Mouse (Mus musculus): ENCODE data around the gene Hoxa9. TPM values are rescaled to one million over a fixed set of nuclear protein-coding genes. Genes with fewer than 3 reads are reported as not detected.

Hoxa9 gene
- total and polyA plus RNA-seq, 2 experiments, result 0.10 TPM; not detected in 1

GRCm38 (mm10) chr6:52239625-52240388 lies 8.9 kb upstream of the Hoxa9 start:
- H3K9ac ChIP-seq (ENCODE audit: low read depth, low read length), result no peak overlapping the region
- no peaks in the 10 kb centered on the region for H3K79me2 ChIP-seq (ENCODE audit: control insufficient read depth, insufficient read depth, low read length)
- H3K27ac ChIP-seq (replicated peaks; ENCODE audit: insufficient read depth, low read depth, low read length), result no peak overlapping the region
- H3K4me3 ChIP-seq (ENCODE audit: insufficient read depth, low read depth, low read length), result no peak overlapping the region
- no peak for DNase-seq (ENCODE audit: extremely low read depth, low read depth, low spot score)
- 8% methylated on average over 30 of the region's 30 CpGs for WGBS
- peaks cover 61% of the 10 kb centered on the region for H3K27me3 ChIP-seq (ENCODE audit: control insufficient read depth, insufficient read depth, low read length)
- H3K4me1 ChIP-seq (ENCODE audit: control insufficient read depth, insufficient read depth, low read length), result no peaks in the 10 kb centered on the region
- no peaks in the 10 kb centered on the region for H3K36me3 ChIP-seq (ENCODE audit: control insufficient read depth, insufficient read depth, low read length)
- TF ChIP-seq CTCF (IDR thresholded peaks at IDR 0.05; ENCODE audit: low read depth, low read length), result no peak
- no peak for TF ChIP-seq POLR2A (IDR thresholded peaks at IDR 0.05; ENCODE audit: extremely low read depth, insufficient read depth, low read length)

GRCm38 (mm10) chr6:52238976-52239375 lies 8.1 kb upstream of the Hoxa9 start:
- WGBS, result 13% methylated on average over 7 of the region's 7 CpGs
- TF ChIP-seq POLR2A (IDR thresholded peaks at IDR 0.05; ENCODE audit: extremely low read depth, insufficient read depth, low read length) (no peak), CTCF (IDR thresholded peaks at IDR 0.05; ENCODE audit: low read depth, low read length) (no peak)
- Histone ChIP-seq H3K36me3 (ENCODE audit: control insufficient read depth, insufficient read depth, low read length) (no peaks in the 10 kb centered on the region), H3K27ac (replicated peaks; ENCODE audit: insufficient read depth, low read depth, low read length) (no peak overlapping the region), H3K27me3 (ENCODE audit: control insufficient read depth, insufficient read depth, low read length) (peaks cover 65% of the 10 kb centered on the region), H3K79me2 (ENCODE audit: control insufficient read depth, insufficient read depth, low read length) (no peaks in the 10 kb centered on the region), H3K9ac (ENCODE audit: low read depth, low read length) (no peak overlapping the region), H3K4me3 (ENCODE audit: insufficient read depth, low read depth, low read length) (no peak overlapping the region), H3K4me1 (ENCODE audit: control insufficient read depth, insufficient read depth, low read length) (no peaks in the 10 kb centered on the region)
- no peak for DNase-seq (ENCODE audit: extremely low read depth, low read depth, low spot score)

GRCm38 (mm10) chr6:52238155-52238545 lies 7.3 kb upstream of the Hoxa9 start:
- Histone ChIP-seq H3K79me2 (ENCODE audit: control insufficient read depth, insufficient read depth, low read length) (no peaks in the 10 kb centered on the region), H3K9ac (ENCODE audit: low read depth, low read length) (no peak overlapping the region), H3K27me3 (ENCODE audit: control insufficient read depth, insufficient read depth, low read length) (peaks cover 66% of the 10 kb centered on the region), H3K4me3 (ENCODE audit: insufficient read depth, low read depth, low read length) (no peak overlapping the region), H3K4me1 (ENCODE audit: control insufficient read depth, insufficient read depth, low read length) (no peaks in the 10 kb centered on the region), H3K27ac (replicated peaks; ENCODE audit: insufficient read depth, low read depth, low read length) (no peak overlapping the region), H3K36me3 (ENCODE audit: control insufficient read depth, insufficient read depth, low read length) (no peaks in the 10 kb centered on the region)
- no peak for TF ChIP-seq CTCF (IDR thresholded peaks at IDR 0.05; ENCODE audit: low read depth, low read length)
- no peak for TF ChIP-seq POLR2A (IDR thresholded peaks at IDR 0.05; ENCODE audit: extremely low read depth, insufficient read depth, low read length)
- no peak for DNase-seq (ENCODE audit: extremely low read depth, low read depth, low spot score)
- WGBS, result 8% methylated on average over 7 of the region's 7 CpGs

- TF ChIP-seq CTCF (IDR thresholded peaks at IDR 0.05; ENCODE audit: low read depth, low read length), result no peak
- WGBS, result 18% methylated on average over 10 of the region's 10 CpGs
- no peak for DNase-seq (ENCODE audit: extremely low read depth, low read depth, low spot score)
Observed at GRCm38 (mm10) chr6:52237346-52238154, 6.7 kb upstream of the Hoxa9 start.

GRCm38 (mm10) chr6:52236806-52237205 lies 5.9 kb upstream of the Hoxa9 start:
- Histone ChIP-seq H3K4me3 (ENCODE audit: insufficient read depth, low read depth, low read length) (no peak overlapping the region), H3K27me3 (ENCODE audit: control insufficient read depth, insufficient read depth, low read length) (peaks cover 68% of the 10 kb centered on the region), H3K27ac (replicated peaks; ENCODE audit: insufficient read depth, low read depth, low read length) (no peak overlapping the region), H3K9ac (ENCODE audit: low read depth, low read length) (no peak overlapping the region), H3K36me3 (ENCODE audit: control insufficient read depth, insufficient read depth, low read length) (no peaks in the 10 kb centered on the region), H3K79me2 (ENCODE audit: control insufficient read depth, insufficient read depth, low read length) (no peaks in the 10 kb centered on the region), H3K4me1 (ENCODE audit: control insufficient read depth, insufficient read depth, low read length) (no peaks in the 10 kb centered on the region)
- TF ChIP-seq POLR2A (IDR thresholded peaks at IDR 0.05; ENCODE audit: extremely low read depth, insufficient read depth, low read length) (no peak), CTCF (IDR thresholded peaks at IDR 0.05; ENCODE audit: low read depth, low read length) (no peak)
- 14% methylated on average over 3 of the region's 3 CpGs for WGBS
- no peak for DNase-seq (ENCODE audit: extremely low read depth, low read depth, low spot score)

More at GRCm38 (mm10) chr6:52237346-52238154, 6.7 kb upstream of the Hoxa9 start:
- Histone ChIP-seq H3K79me2 (ENCODE audit: control insufficient read depth, insufficient read depth, low read length) (no peaks in the 10 kb centered on the region), H3K4me3 (ENCODE audit: insufficient read depth, low read depth, low read length) (no peak overlapping the region), H3K36me3 (ENCODE audit: control insufficient read depth, insufficient read depth, low read length) (no peaks in the 10 kb centered on the region), H3K9ac (ENCODE audit: low read depth, low read length) (no peak overlapping the region), H3K27me3 (ENCODE audit: control insufficient read depth, insufficient read depth, low read length) (peaks cover 65% of the 10 kb centered on the region), H3K4me1 (ENCODE audit: control insufficient read depth, insufficient read depth, low read length) (no peaks in the 10 kb centered on the region), H3K27ac (replicated peaks; ENCODE audit: insufficient read depth, low read depth, low read length) (no peak overlapping the region)

All from liver, adult 2 months (tissue).